Mouse (Mus musculus) liver, embryonic 12.5 days (tissue): ENCODE measurements around the gene Map2k5. TPM values are rescaled to one million over a fixed set of nuclear protein-coding genes. Genes with fewer than 3 reads are reported as not detected.

Source experiments
- ATAC-seq: fragments of 200-750 bp; cut with Nextera tagmentation; 2 replicates; pipeline ENCODE4 v1.8.0; 2017; ENCODE audit warnings: moderate number of reproducible peaks, mild to moderate bottlenecking, moderate library complexity
- H3K27ac ChIP-seq: fragments of 300-500 bp; sonication (generic); 2 replicates; pipeline ENCODE4 v1.5.1; 2016; ENCODE audit warnings: mild to moderate bottlenecking
- H3K27me3 ChIP-seq: fragments of 300-500 bp; sonication (generic); replicated peaks from 2 replicates; pipeline ENCODE4 v1.6.1; 2016; ENCODE audit warnings: mild to moderate bottlenecking, moderate library complexity
- H3K36me3 ChIP-seq: fragments of 300-500 bp; sonication (generic); 2 replicates; pipeline ENCODE4 v1.6.1; 2016; ENCODE audit warnings: mild to moderate bottlenecking, moderate library complexity
- H3K4me1 ChIP-seq: fragments of 300-500 bp; sonication (generic); 2 replicates; pipeline ENCODE4 v1.6.1; 2016
- H3K4me2 ChIP-seq: fragments of 300-500 bp; sonication (generic); 2 replicates; pipeline ENCODE4 v1.6.1; 2016; ENCODE audit warnings: mild to moderate bottlenecking, moderate library complexity
- H3K4me3 ChIP-seq: fragments of 300-500 bp; sonication (generic); 2 replicates; pipeline ENCODE4 v1.5.1; 2016; ENCODE audit warnings: mild to moderate bottlenecking, moderate library complexity
- H3K9ac ChIP-seq: fragments of 300-500 bp; sonication (generic); 2 replicates; pipeline ENCODE4 v1.6.1; 2016; ENCODE audit warnings: mild to moderate bottlenecking, moderate library complexity
- H3K9me3 ChIP-seq: fragments of 300-500 bp; sonication (generic); replicated peaks from 2 replicates; pipeline ENCODE4 v1.6.1; 2016; ENCODE audit warnings: mild to moderate bottlenecking, moderate library complexity
- WGBS: fragments of 180-500 bp; shearing (Covaris S2); methylation state at CpG from one replicate; pipeline ENCODE4 v1.1.7; 2016; ENCODE audit not compliant: insufficient replicate concordance; 5-methylcytosine and 5-hydroxymethylcytosine counted together
- polyA plus RNA-seq: library from polyadenylated mRNA; unstranded; fragments of >200 nt; fragmentation: Nextera tagmentation; extraction: Ambion mirVana; gene quantifications from 2 replicates; pipeline ENCODE4 v1.2.1, GENCODE M21; 2016

The Map2k5 gene
- polyA plus RNA-seq, 1 experiment from 2014 or later, result 16.7 TPM

DNA sequence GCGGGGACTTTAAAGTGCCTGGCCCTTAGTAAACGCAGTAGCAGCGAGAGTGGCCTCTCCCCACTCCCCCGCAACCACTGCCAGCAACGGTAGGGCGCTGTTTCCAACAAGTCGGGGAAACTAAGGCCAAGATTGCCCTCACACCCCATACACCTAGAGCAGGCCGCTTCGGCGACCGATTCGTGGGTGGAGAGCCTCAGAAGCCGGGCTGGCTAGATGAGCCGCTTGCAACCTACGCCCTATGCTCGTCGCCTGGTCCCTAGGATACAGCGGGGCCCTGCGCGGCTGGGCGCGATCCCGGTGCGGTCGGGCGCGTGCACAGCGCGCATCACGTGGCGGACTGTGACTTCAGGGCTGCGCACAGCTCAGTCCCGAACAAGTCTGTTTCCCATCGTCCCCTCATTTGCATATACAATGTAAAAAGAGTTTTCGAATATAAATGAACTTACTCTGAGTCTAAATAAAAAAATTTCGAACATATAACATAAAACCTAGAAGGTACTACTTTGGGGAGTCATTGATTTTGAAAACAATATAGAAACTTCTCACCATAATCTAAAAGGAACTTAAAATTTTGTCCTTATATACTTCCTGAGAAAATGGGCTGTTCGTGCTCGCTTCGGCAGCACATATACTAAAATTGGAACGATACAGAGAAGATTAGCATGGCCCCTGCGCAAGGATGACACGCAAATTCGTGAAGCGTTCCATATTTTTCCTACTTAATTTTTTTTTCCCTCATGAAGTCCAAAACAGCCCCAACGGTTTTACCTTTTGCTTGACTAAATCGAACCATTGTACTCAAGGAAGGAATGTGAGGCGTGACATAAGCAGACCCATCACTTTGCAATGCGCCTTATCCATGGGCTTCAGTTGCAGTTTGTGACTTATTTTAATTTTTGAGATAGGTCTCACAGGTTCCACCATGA, 244.8 kb downstream of the Map2k5 start:
- H3K9ac ChIP-seq, result peak overlapping the region; percentile 65
- peaks cover 20% of the 10 kb centered on the region for H3K4me1 ChIP-seq
- peak overlapping the region; percentile 59; the same call in 1 of the 2 replicates for H3K27ac ChIP-seq
- ATAC-seq, result peak; percentile 97
- WGBS, result 1% methylated on average over 48 of the region's 48 CpGs
- no peaks in the 10 kb centered on the region for H3K9me3 ChIP-seq
- H3K36me3 ChIP-seq, result no peaks in the 10 kb centered on the region
- H3K27me3 ChIP-seq, result peaks cover 69% of the 10 kb centered on the region
- peak overlapping the region; percentile 58 for H3K4me3 ChIP-seq
- H3K4me2 ChIP-seq, result peak overlapping the region; percentile 76

- H3K27me3 ChIP-seq, result peaks cover 60% of the 10 kb centered on the region
Measured at GRCm38 (mm10) chr9:63131957-63132602, 245.6 kb downstream of the Map2k5 start.

DNA sequence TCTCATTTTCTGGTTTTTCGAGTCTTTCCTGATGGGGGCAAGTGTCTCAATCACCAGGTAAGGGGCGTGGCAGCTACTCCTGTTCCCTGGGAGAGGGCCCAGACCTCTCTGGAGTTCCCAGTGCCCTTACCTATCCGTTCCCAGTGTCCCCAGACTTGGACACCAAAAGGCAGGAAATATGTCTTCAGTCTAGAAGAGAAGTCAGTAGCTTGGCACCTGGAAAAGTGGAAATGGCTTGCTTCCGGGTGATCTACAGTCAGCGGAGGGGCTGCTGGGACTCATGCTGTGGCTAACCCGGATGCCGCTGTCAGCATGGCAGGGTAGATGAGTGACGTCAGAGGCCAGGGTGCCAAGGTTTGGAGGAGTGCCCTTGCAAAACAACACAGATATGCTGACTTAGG, 248.1 kb downstream of the Map2k5 start:
- Histone ChIP-seq H3K4me3 (no peak overlapping the region), H3K36me3 (no peaks in the 10 kb centered on the region), H3K27me3 (peaks cover 36% of the 10 kb centered on the region), H3K4me1 (peaks cover 18% of the 10 kb centered on the region), H3K4me2 (no peak overlapping the region), H3K27ac (no peak overlapping the region), H3K9me3 (no peaks in the 10 kb centered on the region), H3K9ac (no peak overlapping the region)
- 65% methylated on average over 8 of the region's 8 CpGs for WGBS
- ATAC-seq, result no peak

More at GRCm38 (mm10) chr9:63131957-63132602, 245.6 kb downstream of the Map2k5 start:
- H3K4me1 ChIP-seq, result peaks cover 20% of the 10 kb centered on the region
- 0 out of 2 replicates have a peak overlapping the region, but pooled peaks have one; percentile 59 for H3K27ac ChIP-seq
- ATAC-seq, result peak; percentile 16; the same call in 1 of the 2 replicates
- H3K4me3 ChIP-seq, result peak overlapping the region; percentile 58
- H3K4me2 ChIP-seq, result peak overlapping the region; percentile 76
- H3K9ac ChIP-seq, result peak overlapping the region; percentile 65
- WGBS, result 5% methylated on average over 28 of the region's 28 CpGs
- no peaks in the 10 kb centered on the region for H3K36me3 ChIP-seq
- H3K9me3 ChIP-seq, result no peaks in the 10 kb centered on the region

GRCm38 (mm10) chr9:63124512-63124911, 253.2 kb downstream of the Map2k5 start:
- no peaks in the 10 kb centered on the region for H3K36me3 ChIP-seq
- H3K9ac ChIP-seq, result peak overlapping the region; percentile 45; the same call in 1 of the 2 replicates
- no peaks in the 10 kb centered on the region for H3K9me3 ChIP-seq
- H3K4me2 ChIP-seq, result peak overlapping the region; percentile 77
- 18% methylated on average over 9 of the region's 9 CpGs for WGBS
- ATAC-seq, result 0 out of 2 replicates have a peak, but pooled peaks have one; percentile 16
- H3K4me3 ChIP-seq, result peak overlapping the region; percentile 50
- H3K27ac ChIP-seq, result no peak overlapping the region
- peaks cover 12% of the 10 kb centered on the region for H3K4me1 ChIP-seq
- 0 out of 2 replicates have a peak, but pooled peaks cover 4% of the 10 kb centered on the region for H3K27me3 ChIP-seq

DNA sequence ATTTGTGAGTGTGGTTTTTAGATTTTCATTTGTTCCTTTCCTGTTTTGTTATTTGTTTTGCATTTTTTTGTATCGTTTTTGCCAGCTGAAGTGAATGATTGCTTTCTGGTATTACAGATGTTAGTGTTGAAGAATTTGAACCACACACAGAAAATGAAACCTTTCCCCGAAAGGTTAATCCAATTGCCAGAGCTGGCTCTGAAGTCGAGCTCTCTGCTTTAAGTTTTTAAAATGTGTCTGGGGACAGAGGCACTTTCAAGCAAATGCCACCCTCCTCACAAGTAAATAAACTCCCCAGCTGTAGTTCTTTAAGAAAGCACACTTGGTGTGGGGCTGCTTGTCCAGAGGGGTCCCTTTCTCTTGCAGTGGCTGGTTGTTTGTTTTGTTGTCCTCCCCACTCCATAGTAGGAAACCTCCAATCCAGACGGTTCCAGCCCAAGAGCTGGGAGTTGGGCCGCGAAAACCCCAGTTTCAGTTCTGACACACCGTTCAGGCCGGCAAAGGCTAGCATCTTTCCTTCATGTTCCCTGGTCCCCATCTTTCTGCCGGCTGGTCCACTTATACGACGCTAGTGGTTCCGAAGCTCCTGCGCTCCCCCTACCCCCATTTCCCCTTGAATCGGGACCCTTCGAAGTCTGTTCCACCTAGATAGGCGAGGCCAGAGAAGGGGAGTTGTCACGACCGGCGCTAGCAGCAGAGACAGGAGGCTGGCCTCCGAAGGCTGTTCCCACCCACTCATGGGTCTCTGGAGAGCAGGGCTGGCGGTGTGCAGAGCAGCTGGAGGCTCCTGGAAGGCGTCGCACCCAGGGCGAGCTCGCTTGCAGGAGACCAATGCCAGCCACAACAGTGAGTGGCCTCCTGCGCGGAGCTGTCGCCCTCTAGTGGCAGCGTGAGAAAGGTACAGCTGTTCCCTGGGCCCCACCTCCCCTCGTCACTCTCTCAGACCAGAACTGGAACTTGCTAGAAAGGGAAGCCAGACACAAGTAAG, 254.0 kb downstream of the Map2k5 start:
- Histone ChIP-seq H3K27me3 (0 out of 2 replicates have a peak, but pooled peaks cover 4% of the 10 kb centered on the region), H3K9me3 (no peaks in the 10 kb centered on the region), H3K9ac (peak overlapping the region; percentile 45), H3K4me3 (peak overlapping the region; percentile 50), H3K36me3 (no peaks in the 10 kb centered on the region), H3K4me2 (peak overlapping the region; percentile 77), H3K27ac (no peak overlapping the region), H3K4me1 (peaks cover 12% of the 10 kb centered on the region)
- 6% methylated on average over 30 of the region's 30 CpGs for WGBS
- ATAC-seq, result peak; percentile 85

GRCm38 (mm10) chr9:63122161-63122833, 255.4 kb downstream of the Map2k5 start:
- Histone ChIP-seq H3K9me3 (no peaks in the 10 kb centered on the region), H3K9ac (no peak overlapping the region), H3K27me3 (0 out of 2 replicates have a peak, but pooled peaks cover 4% of the 10 kb centered on the region), H3K4me1 (peaks cover 12% of the 10 kb centered on the region), H3K27ac (no peak overlapping the region), H3K36me3 (no peaks in the 10 kb centered on the region), H3K4me3 (no peak overlapping the region), H3K4me2 (no peak overlapping the region)
- whole genome bisulfite sequencing, result 62% methylated on average over 8 of the region's 8 CpGs
- no peak for ATAC-seq

DNA sequence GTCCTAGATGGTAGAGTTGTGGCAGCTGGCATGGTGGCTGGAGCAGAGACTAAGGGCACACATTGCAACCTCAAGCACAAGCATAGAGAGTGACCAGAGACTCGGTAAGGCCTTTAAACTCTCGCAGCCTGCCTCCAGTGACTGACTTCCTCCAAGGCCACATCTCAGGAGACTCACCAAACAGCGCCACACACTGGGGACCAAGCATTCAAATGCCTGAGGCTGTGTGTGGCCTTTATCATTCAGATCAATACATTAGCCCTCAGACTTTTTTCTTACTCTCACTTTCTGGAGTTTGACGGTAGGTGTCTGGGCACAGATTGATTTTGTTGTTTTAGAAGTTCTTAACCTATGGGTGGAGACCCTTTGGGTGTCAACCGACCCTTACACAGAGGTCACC, 259.3 kb downstream of the Map2k5 start:
- WGBS, result 62% methylated on average over 5 of the region's 5 CpGs
- Histone ChIP-seq H3K36me3 (no peaks in the 10 kb centered on the region), H3K27ac (no peak overlapping the region), H3K4me2 (no peak overlapping the region), H3K27me3 (no peaks in the 10 kb centered on the region), H3K9me3 (no peaks in the 10 kb centered on the region), H3K9ac (no peak overlapping the region), H3K4me3 (no peak overlapping the region), H3K4me1 (peaks cover under 1% of the 10 kb centered on the region; the same call in 1 of the 2 replicates)
- no peak for ATAC-seq

Other genes with a start within 250 kb of the Map2k5 start
- gene Skor1, start 228.9 kb downstream of the Map2k5 start, polyA plus RNA-seq, result not detected in 2 replicates
- 33.9 and 34.3 TPM in 2 replicates for gene 2300009A05Rik, start 21.3 kb upstream of the Map2k5 start, polyA plus RNA-seq
- not detected in 2 replicates for gene Iqch, start 224.6 kb upstream of the Map2k5 start, polyA plus RNA-seq
- gene Aagab, start 224.8 kb upstream of the Map2k5 start, polyA plus RNA-seq, result 25.3 and 26.2 TPM in 2 replicates